Mouse (Mus musculus) cerebellum, postnatal 4 days (tissue): ENCODE measurements around the gene Nup188.

Experiments
- DNase-seq, 2 experiments: peaks; one replicate each; pipeline ENCODE4 v3.0.0; 2022; ENCODE audit warnings: low spot score in 2 of 2, mixed read lengths in 1 of 2

Gene Nup188

GRCm38 (mm10) chr2:30285004-30285403 lies 1.2 kb upstream of the Nup188 start:
- DNase-seq = no peak

- DNase-seq = peak in 1 of 2 experiments; percentile 15
These were observed 598 bp upstream of the Nup188 start for GRCm38 (mm10) chr2:30285416-30286181.

GRCm38 (mm10) chr2:30287027-30287373 lies 803 bp downstream of the Nup188 start:
- no peak for DNase-seq

GRCm38 (mm10) chr2:30299525-30299924 lies 13.3 kb downstream of the Nup188 start:
- DNase-seq = no peak

- no peak for DNase-seq
These were observed 13.8 kb downstream of the Nup188 start for GRCm38 (mm10) chr2:30299966-30300365.

GRCm38 (mm10) chr2:30306087-30306486 lies 19.9 kb downstream of the Nup188 start:
- DNase-seq = no peak

- DNase-seq = no peak
These were observed 23.2 kb downstream of the Nup188 start for GRCm38 (mm10) chr2:30309351-30309750.

GRCm38 (mm10) chr2:30311481-30311880 lies 25.3 kb downstream of the Nup188 start:
- no peak for DNase-seq

- no peak for DNase-seq
These were observed 29.9 kb downstream of the Nup188 start for GRCm38 (mm10) chr2:30316136-30316535.

GRCm38 (mm10) chr2:30316955-30317354 lies 30.8 kb downstream of the Nup188 start:
- no peak for DNase-seq

- no peak for DNase-seq
These were observed 33.1 kb downstream of the Nup188 start for GRCm38 (mm10) chr2:30319260-30319659.

GRCm38 (mm10) chr2:30323111-30323510 lies 36.9 kb downstream of the Nup188 start:
- no peak for DNase-seq

- DNase-seq = no peak
These were observed 39.1 kb downstream of the Nup188 start for GRCm38 (mm10) chr2:30325296-30325695.

GRCm38 (mm10) chr2:30327276-30327675 lies 41.1 kb downstream of the Nup188 start:
- no peak for DNase-seq

GRCm38 (mm10) chr2:30328791-30329190 lies 42.6 kb downstream of the Nup188 start:
- DNase-seq = no peak

- DNase-seq = no peak
These were observed 49.1 kb downstream of the Nup188 start for GRCm38 (mm10) chr2:30335324-30335723.

GRCm38 (mm10) chr2:30336174-30336915 lies 50.1 kb downstream of the Nup188 start:
- DNase-seq = no peak

- no peak for DNase-seq
These were observed 51.0 kb downstream of the Nup188 start for GRCm38 (mm10) chr2:30337179-30337578.

GRCm38 (mm10) chr2:30342061-30342460 lies 55.9 kb downstream of the Nup188 start:
- DNase-seq = no peak

GRCm38 (mm10) chr2:30342544-30342943 lies 56.3 kb downstream of the Nup188 start:
- DNase-seq = no peak

- DNase-seq = no peak
These were observed 57.5 kb downstream of the Nup188 start for GRCm38 (mm10) chr2:30343601-30344137.

- DNase-seq = no peak
These were observed 59.9 kb downstream of the Nup188 start for GRCm38 (mm10) chr2:30345971-30346676.
